ENCODE assay signal across 25 mouse cellular contexts in genomic region chr9:7786086-7786485, GRCm38 (mm10). TPM values are rescaled to one million over a fixed set of nuclear protein-coding genes. Genes with fewer than 3 reads are reported as not detected.
A peak's percentile ranks its signal among the peaks of the same experiment; 100 is the strongest.
DNase-seq lines count a peak whose midpoint lies in the region; ATAC-seq and TF ChIP-seq lines count a peak whose summit lies in the region.
"Had no signal": no experiment of that assay in that cellular context is flagged by ENCODE, and none has a peak within 500 bp of the region (broad histone marks: within the 10 kb centered on the region; RNA-seq: fewer than 3 reads in every experiment).

No protein-coding gene starts in this region.

- H3K4me2 ChIP-seq in heart, embryonic 11.5 days, result no peak overlapping the region
- H3K4me2 ChIP-seq in liver, postnatal 0 days (ENCODE audit: low read depth, low read length), result no peak overlapping the region
- H3K4me2 ChIP-seq: embryonic facial prominence, embryonic 12.5 days; forebrain, embryonic 13.5 days; heart, embryonic 13.5 days; hindbrain, embryonic 12.5 days; lung, embryonic 15.5 days; midbrain, embryonic 12.5 days had no signal

- H3K27ac ChIP-seq in heart, embryonic 10.5 days, result no peak overlapping the region
- H3K27ac ChIP-seq in heart, embryonic 11.5 days (ENCODE audit: low read depth, low read length), result no peak overlapping the region
- H3K27ac ChIP-seq in spleen, adult 2 months (ENCODE audit: insufficient read depth, low read length), result peak overlapping the region; percentile 53
- H3K27ac ChIP-seq in liver, postnatal 0 days (ENCODE audit: low read depth), result peak overlapping the region; percentile 11; the same call in 1 of the 2 replicates
- H3K27ac ChIP-seq in thymus, adult 2 months (ENCODE audit: control insufficient read depth, insufficient read depth, low read length), result no peak overlapping the region
- H3K27ac ChIP-seq: forebrain, embryonic 13.5 days; heart, embryonic 13.5 days; hindbrain, embryonic 12.5 days; limb, embryonic 10.5 days; lung, embryonic 15.5 days; midbrain, embryonic 12.5 days had no signal

- H3K27me3 ChIP-seq in heart, embryonic 10.5 days (ENCODE audit: insufficient read depth, poor library complexity, severe bottlenecking), result no peaks in the 10 kb centered on the region
- no peaks in the 10 kb centered on the region for H3K27me3 ChIP-seq in heart, embryonic 11.5 days (ENCODE audit: control insufficient read depth, insufficient read depth, low read length)
- H3K27me3 ChIP-seq in spleen, adult 2 months (ENCODE audit: control insufficient read depth, insufficient read depth, low read length), result no peaks in the 10 kb centered on the region
- no peaks in the 10 kb centered on the region for H3K27me3 ChIP-seq in liver, postnatal 0 days (ENCODE audit: insufficient read depth, low read length)
- H3K27me3 ChIP-seq in thymus, adult 2 months (ENCODE audit: control insufficient read depth, insufficient read depth, low read length), result no peaks in the 10 kb centered on the region
- H3K27me3 ChIP-seq: embryonic facial prominence, embryonic 12.5 days; forebrain, embryonic 13.5 days; heart, embryonic 13.5 days; hindbrain, embryonic 12.5 days; lung, embryonic 15.5 days; midbrain, embryonic 12.5 days; Patski had no signal

- H3K4me3 ChIP-seq in heart, embryonic 10.5 days, result no peak overlapping the region
- H3K4me3 ChIP-seq in heart, embryonic 11.5 days (ENCODE audit: low read depth, low read length), result no peak overlapping the region
- no peak overlapping the region for H3K4me3 ChIP-seq in spleen, adult 2 months (ENCODE audit: extremely low read depth, insufficient read depth, insufficient read length)
- H3K4me3 ChIP-seq in liver, postnatal 0 days (ENCODE audit: low read depth, low read length), result no peak overlapping the region
- no peak overlapping the region for H3K4me3 ChIP-seq in thymus, adult 2 months (ENCODE audit: control insufficient read depth, insufficient read depth, low read length)
- H3K4me3 ChIP-seq: embryonic facial prominence, embryonic 12.5 days; erythroblast, embryonic 14.5 days; forebrain, embryonic 13.5 days; heart, embryonic 13.5 days; hindbrain, embryonic 12.5 days; limb, embryonic 10.5 days; lung, embryonic 15.5 days; midbrain, embryonic 12.5 days had no signal

- TF ChIP-seq CTCF in spleen, adult 2 months (IDR thresholded peaks at IDR 0.05; ENCODE audit: extremely low read depth, insufficient read depth, insufficient read length, insufficient replicate concordance), result no peak
- no peak for TF ChIP-seq CTCF in liver, postnatal 0 days (IDR thresholded peaks at IDR 0.05; ENCODE audit: low read depth)
- TF ChIP-seq CTCF in thymus, adult 2 months (IDR thresholded peaks at IDR 0.05; ENCODE audit: borderline replicate concordance, control insufficient read depth, extremely low read depth, insufficient read depth, low read length, poor library complexity), result no peak

- peaks cover 50% of the 10 kb centered on the region for H3K36me3 ChIP-seq in heart, embryonic 10.5 days
- peaks cover 6% of the 10 kb centered on the region; the same call in 1 of the 2 replicates for H3K36me3 ChIP-seq in heart, embryonic 11.5 days (ENCODE audit: control insufficient read depth, insufficient read depth, low read length)
- peaks cover 21% of the 10 kb centered on the region for H3K36me3 ChIP-seq in spleen, adult 2 months (ENCODE audit: control insufficient read depth, insufficient read depth, low read length)
- peaks cover 16% of the 10 kb centered on the region for H3K36me3 ChIP-seq in liver, postnatal 0 days (replicated peaks; ENCODE audit: insufficient read depth, low read length)
- peaks cover 23% of the 10 kb centered on the region for H3K36me3 ChIP-seq in thymus, adult 2 months (ENCODE audit: control insufficient read depth, insufficient read depth, low read length)

- H3K9ac ChIP-seq in heart, embryonic 11.5 days (ENCODE audit: low read depth, low read length), result no peak overlapping the region
- H3K9ac ChIP-seq in liver, postnatal 0 days (replicated peaks), result no peak overlapping the region
- H3K9ac ChIP-seq: embryonic facial prominence, embryonic 12.5 days; forebrain, embryonic 13.5 days; heart, embryonic 13.5 days; hindbrain, embryonic 12.5 days; lung, embryonic 15.5 days; midbrain, embryonic 12.5 days had no signal

- no peaks in the 10 kb centered on the region; the same call in 1 of the 2 replicates for H3K4me1 ChIP-seq in heart, embryonic 10.5 days
- no peaks in the 10 kb centered on the region for H3K4me1 ChIP-seq in heart, embryonic 11.5 days (ENCODE audit: control insufficient read depth, insufficient read depth, low read length)
- H3K4me1 ChIP-seq in spleen, adult 2 months (ENCODE audit: control insufficient read depth, insufficient read depth, insufficient read length), result peaks cover 16% of the 10 kb centered on the region
- H3K4me1 ChIP-seq in liver, postnatal 0 days (ENCODE audit: insufficient read depth), result peaks cover 27% of the 10 kb centered on the region
- peaks cover 13% of the 10 kb centered on the region for H3K4me1 ChIP-seq in thymus, adult 2 months (replicated peaks; ENCODE audit: control insufficient read depth, insufficient read depth, low read length)
- H3K4me1 ChIP-seq: forebrain, embryonic 13.5 days; limb, embryonic 10.5 days; lung, embryonic 15.5 days had no signal

- no peak; the same call in 1 of the 2 replicates for ATAC-seq in heart, embryonic 11.5 days (replicated peaks; ENCODE audit: insufficient number of reproducible peaks, low FRiP score, low TSS enrichment)
- ATAC-seq in liver, postnatal 0 days, result no peak
- ATAC-seq: forebrain, embryonic 13.5 days; Patski had no signal

- peak; percentile 58 for DNase-seq in heart, embryonic 10.5 days (ENCODE audit: low spot score)
- DNase-seq in spleen, adult 2 months (ENCODE audit: low read depth in 1 of 2, low spot score in 2 of 2), result no peak
- no peak for DNase-seq in spleen, adult 12 weeks (ENCODE audit: low spot score)
- DNase-seq in liver, postnatal 0 days, result no peak
- DNase-seq in right cerebral cortex, adult 18-20 months, result no peak
- no peak for DNase-seq in testis, postnatal 14 days (ENCODE audit: low spot score)
- no peak for DNase-seq in thymus, adult 2 months
- DNase-seq: adrenal gland, postnatal 36 days; cerebellum, adult 11-12 months; cerebellum, postnatal 14 days; heart, postnatal 14 days; kidney, adult 18-20 months; lung, postnatal 4 days; thymus, postnatal 25 days had no signal

- 91% methylated on average over 7 of the region's 7 CpGs for WGBS in heart, embryonic 10.5 days
- WGBS in heart, embryonic 11.5 days (ENCODE audit: insufficient replicate concordance), result 89% methylated on average over 7 of the region's 7 CpGs
- 93% methylated on average over 7 of the region's 7 CpGs for WGBS in spleen, adult 2 months
- WGBS in liver, postnatal 0 days (ENCODE audit: insufficient replicate concordance), result 91% methylated on average over 7 of the region's 7 CpGs
- 95% methylated on average over 7 of the region's 7 CpGs for WGBS in thymus, adult 2 months

- H3K9me3 ChIP-seq in heart, embryonic 10.5 days, result no peaks in the 10 kb centered on the region
- H3K9me3 ChIP-seq in heart, embryonic 11.5 days (replicated peaks; ENCODE audit: control insufficient read depth, low read length), result no peaks in the 10 kb centered on the region
- H3K9me3 ChIP-seq in liver, postnatal 0 days (ENCODE audit: low read length), result no peaks in the 10 kb centered on the region
- H3K9me3 ChIP-seq: embryonic facial prominence, embryonic 12.5 days; forebrain, embryonic 13.5 days; G1E; heart, embryonic 13.5 days; hindbrain, embryonic 12.5 days; limb, embryonic 10.5 days; lung, embryonic 15.5 days; midbrain, embryonic 12.5 days had no signal

- no peak for TF ChIP-seq POLR2A in spleen, adult 2 months (IDR thresholded peaks at IDR 0.05; ENCODE audit: low read depth, low read length)
- no peak for TF ChIP-seq POLR2A in thymus, adult 2 months (IDR thresholded peaks at IDR 0.05; ENCODE audit: control insufficient read depth, extremely low read depth, insufficient read depth, low read length, poor library complexity)

- TF ChIP-seq EP300 in liver, postnatal 0 days (IDR thresholded peaks at IDR 0.05; ENCODE audit: low read depth), result no peak

RNA-seq across cellular contexts. Expression of gene Tmem123, which starts 22.2 kb away (rescaled TPM):
- polyA plus RNA-seq in heart, embryonic 10.5 days (2016; fragmentation: Nextera tagmentation; extraction: Ambion mirVana), result 121 and 143 TPM in 2 replicates
- 131 and 134 TPM in 2 replicates for polyA plus RNA-seq in heart, embryonic 11.5 days (2014; fragmentation: Nextera tagmentation; extraction: Ambion mirVana)
- 90.0 and 142 TPM in 2 replicates for polyA plus RNA-seq in spleen, adult 2 months (2012; rRNA removed)
- polyA plus RNA-seq in liver, postnatal 0 days (2015; fragmentation: Nextera tagmentation; extraction: Ambion mirVana), result 27.7 and 29.2 TPM in 2 replicates
- 123 and 128 TPM in 2 replicates for polyA plus RNA-seq in thymus, adult 2 months (2012; rRNA removed)

RNA-seq across cellular contexts. Expression of gene Birc2, which starts 50.8 kb away (rescaled TPM):
- 23.6 and 24.2 TPM in 2 replicates for polyA plus RNA-seq in heart, embryonic 10.5 days (2016; fragmentation: Nextera tagmentation; extraction: Ambion mirVana)
- 28.1 and 28.7 TPM in 2 replicates for polyA plus RNA-seq in heart, embryonic 11.5 days (2014; fragmentation: Nextera tagmentation; extraction: Ambion mirVana)
- 16.4 and 17.7 TPM in 2 replicates for polyA plus RNA-seq in spleen, adult 2 months (2012; rRNA removed)
- polyA plus RNA-seq in liver, postnatal 0 days (2015; fragmentation: Nextera tagmentation; extraction: Ambion mirVana), result 11.8 and 13.8 TPM in 2 replicates
- polyA plus RNA-seq in thymus, adult 2 months (2012; rRNA removed), result 43.5 and 43.6 TPM in 2 replicates

Comparison
In these comparisons a context has a peak if more than half of its experiments do, and no peak if none do; other contexts are left out.
1. H3K27ac ChIP-seq: peak in spleen, adult 2 months (single experiment) and liver, postnatal 0 days (single experiment); none in heart, embryonic 10.5 days (single experiment), heart, embryonic 11.5 days (single experiment) and thymus, adult 2 months (single experiment).